ENCODE assay signal across 21 mouse cellular contexts in the genomic region with DNA sequence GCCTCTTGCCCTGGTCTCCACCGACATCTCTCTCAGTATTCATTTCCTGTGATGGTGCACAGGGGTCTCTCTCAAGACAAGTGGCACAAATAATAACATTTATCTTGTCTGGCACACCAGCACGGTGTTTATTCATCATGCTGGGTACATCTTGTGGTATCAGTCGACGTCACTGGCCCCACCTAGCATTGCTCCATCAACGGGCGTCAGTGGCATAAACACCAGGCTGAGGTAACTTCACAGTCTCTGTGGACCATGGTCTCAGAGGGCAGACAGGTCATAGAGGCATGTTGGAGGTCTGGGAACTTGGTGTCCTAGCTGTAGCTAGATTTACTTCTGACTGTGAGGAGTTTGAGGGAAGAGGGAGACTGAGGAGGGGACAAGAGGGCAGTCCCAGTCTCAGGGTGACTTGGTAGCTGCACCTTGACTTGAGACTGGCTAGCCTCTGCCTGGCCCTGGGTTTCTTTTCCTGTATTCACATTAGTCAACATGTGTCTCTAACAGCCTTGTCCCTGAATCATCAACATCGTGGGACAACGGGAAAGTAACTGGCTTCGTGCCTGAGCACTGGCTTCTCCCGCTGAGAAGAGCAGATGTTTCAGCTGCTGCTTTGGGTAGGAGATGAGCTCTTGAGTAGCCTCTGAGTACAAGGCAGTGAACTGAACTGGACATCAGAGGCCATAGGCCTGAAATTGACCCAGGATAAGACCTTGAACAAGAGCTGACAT. TPM values are rescaled to one million over a fixed set of nuclear protein-coding genes. Genes with fewer than 3 reads are reported as not detected.
DNase-seq lines count a peak whose midpoint lies in the region; ATAC-seq and TF ChIP-seq lines count a peak whose summit lies in the region.
"Had no signal": no experiment of that assay in that cellular context is flagged by ENCODE, and none has a peak within 500 bp of the region (broad histone marks: within the 10 kb centered on the region; RNA-seq: fewer than 3 reads in every experiment).

No protein-coding gene starts in this region.

- H3K36me3 ChIP-seq in liver, adult 2 months (ENCODE audit: control insufficient read depth, insufficient read depth, low read length) = no peaks in the 10 kb centered on the region
- H3K36me3 ChIP-seq in E14TG2a.4 (ENCODE audit: insufficient read depth, low read length) = no peaks in the 10 kb centered on the region
- H3K36me3 ChIP-seq: heart, embryonic 12.5 days; hindbrain, embryonic 13.5 days; intestine, embryonic 15.5 days; kidney, embryonic 15.5 days; liver, embryonic 13.5 days; midbrain, embryonic 13.5 days had no signal

- no peak overlapping the region; the same call in 1 of the 2 replicates for H3K4me3 ChIP-seq in liver, adult 2 months (ENCODE audit: insufficient read depth, low read depth, low read length)
- peak overlapping the region; percentile 32 for H3K4me3 ChIP-seq in E14TG2a.4 (replicated peaks; ENCODE audit: low read length)
- H3K4me3 ChIP-seq: heart, embryonic 12.5 days; hindbrain, embryonic 13.5 days; intestine, embryonic 15.5 days; kidney, embryonic 15.5 days; liver, embryonic 13.5 days; midbrain, embryonic 13.5 days had no signal

- H3K9me3 ChIP-seq in E14TG2a.4 (ENCODE audit: low read length) = no peaks in the 10 kb centered on the region
- H3K9me3 ChIP-seq: heart, embryonic 12.5 days; hindbrain, embryonic 13.5 days; intestine, embryonic 15.5 days; kidney, embryonic 15.5 days; liver, embryonic 13.5 days; midbrain, embryonic 13.5 days had no signal

- ATAC-seq in megakaryocyte progenitor cell, adult 5-6 weeks (replicated peaks; ENCODE audit: poor library complexity) = peak; percentile 41; the same call in 1 of the 2 replicates
- ATAC-seq: midbrain, embryonic 13.5 days; Patski had no signal

- TF ChIP-seq POLR2A in liver, adult 2 months (IDR thresholded peaks at IDR 0.05; ENCODE audit: extremely low read depth, insufficient read depth, low read length) = no peak

- 15% methylated on average over 10 of the region's 10 CpGs for WGBS in liver, adult 2 months

- no peaks in the 10 kb centered on the region for H3K27me3 ChIP-seq in liver, adult 2 months (ENCODE audit: control insufficient read depth, insufficient read depth, low read length)
- H3K27me3 ChIP-seq in E14TG2a.4 (ENCODE audit: insufficient read depth, low read length) = no peaks in the 10 kb centered on the region
- H3K27me3 ChIP-seq: heart, embryonic 12.5 days; intestine, embryonic 15.5 days; kidney, embryonic 15.5 days; liver, embryonic 13.5 days had no signal

- peak overlapping the region; percentile 67 for H3K9ac ChIP-seq in liver, adult 2 months (ENCODE audit: low read depth, low read length)
- H3K9ac ChIP-seq: heart, embryonic 12.5 days; hindbrain, embryonic 13.5 days; intestine, embryonic 15.5 days; kidney, embryonic 15.5 days; liver, embryonic 13.5 days; midbrain, embryonic 13.5 days had no signal

- peak; percentile 33 for DNase-seq in adrenal gland, postnatal 10 days
- DNase-seq in adrenal gland, adult 8-10 months = no peak
- peak; percentile 99 for DNase-seq in liver, adult 2 months (ENCODE audit: extremely low read depth, low read depth, low spot score)
- no peak for DNase-seq in liver
- no peak for DNase-seq in B cell, adult 2 months
- no peak for DNase-seq in embryo, embryonic 10 days (ENCODE audit: low spot score)
- DNase-seq: cerebellum, postnatal 14 days; gastrocnemius, postnatal 25 days; liver, embryonic 13.5 days had no signal

- peaks cover 30% of the 10 kb centered on the region for H3K4me1 ChIP-seq in liver, adult 2 months (ENCODE audit: control insufficient read depth, insufficient read depth, low read length)
- H3K4me1 ChIP-seq in E14TG2a.4 (replicated peaks; ENCODE audit: low read depth, low read length) = peaks cover 12% of the 10 kb centered on the region
- H3K4me1 ChIP-seq: hindbrain, embryonic 13.5 days; intestine, embryonic 15.5 days; kidney, embryonic 15.5 days; midbrain, embryonic 13.5 days had no signal

- no peaks in the 10 kb centered on the region for H3K79me2 ChIP-seq in liver, adult 2 months (ENCODE audit: control insufficient read depth, insufficient read depth, low read length)

- peak overlapping the region; percentile 97 for H3K27ac ChIP-seq in liver, adult 2 months (replicated peaks; ENCODE audit: insufficient read depth, low read depth, low read length)
- H3K27ac ChIP-seq: hindbrain, embryonic 13.5 days; intestine, embryonic 15.5 days; liver, embryonic 13.5 days; midbrain, embryonic 13.5 days had no signal

- TF ChIP-seq CTCF in liver, adult 2 months (IDR thresholded peaks at IDR 0.05; ENCODE audit: low read depth, low read length) = no peak
- TF ChIP-seq CTCF in E14TG2a.4 (conservative IDR thresholded peaks at IDR 0.05; ENCODE audit: low read length) = no peak

RNA-seq across cellular contexts. Expression of gene Apoa5, which starts 11.6 kb away (rescaled TPM):
- 10 to 100 TPM; 31.4 to 92.9 TPM for total RNA-seq in adrenal gland, postnatal 10 days (2021)
- under 1 TPM in 2 of 4 experiments, not detected in 2; 0.10 to 0.41 TPM for total RNA-seq in adrenal gland, adult 8-10 months (2022)
- total RNA-seq in liver, adult 2 months (2014; rRNA removed) = 771 and 1,014 TPM in 2 replicates
- polyA plus RNA-seq in liver, adult 2 months (2012; rRNA removed) = 2,298 and 3,079 TPM in 2 replicates
- total RNA-seq in megakaryocyte progenitor cell, adult 5-6 weeks (2015) = not detected in 2 replicates
- not detected in 2 replicates for total RNA-seq in megakaryocyte progenitor cell, adult 5-6 weeks (2017)
- total RNA-seq: gastrocnemius, postnatal 25 days; layer of hippocampus, postnatal 25 days; left cerebral cortex, postnatal 36 days had no signal
- polyA plus RNA-seq: forebrain, embryonic 11.5 days; heart, embryonic 12.5 days; hindbrain, embryonic 13.5 days; kidney, embryonic 15.5 days; midbrain, embryonic 13.5 days; neural tube, embryonic 11.5 days; Patski had no signal

RNA-seq across cellular contexts. Expression of gene Zpr1, which starts 16.0 kb away (rescaled TPM):
- total RNA-seq in adrenal gland, postnatal 10 days (2021) = 10 to 100 TPM; 28.9 to 35.5 TPM
- 10 to 100 TPM; 42.2 to 44.5 (median 42.9) TPM for total RNA-seq in adrenal gland, adult 8-10 months (2022)
- total RNA-seq in liver, adult 2 months (2014; rRNA removed) = 25.9 and 42.4 TPM in 2 replicates
- 19.5 and 23.0 TPM in 2 replicates for polyA plus RNA-seq in liver, adult 2 months (2012; rRNA removed)
- total RNA-seq in megakaryocyte progenitor cell, adult 5-6 weeks (2015) = 37.9 and 39.9 TPM in 2 replicates
- total RNA-seq in megakaryocyte progenitor cell, adult 5-6 weeks (2017) = 35.1 and 39.7 TPM in 2 replicates

RNA-seq across cellular contexts. Expression of gene Apoa4, which starts 16.3 kb away (rescaled TPM):
- 1 to 10 TPM; 2.9 to 8.5 TPM for total RNA-seq in adrenal gland, postnatal 10 days (2021)
- total RNA-seq in adrenal gland, adult 8-10 months (2022) = under 1 TPM in 1 of 4 experiments, not detected in 3; 0.16 TPM
- 187 and 323 TPM in 2 replicates for total RNA-seq in liver, adult 2 months (2014; rRNA removed)
- polyA plus RNA-seq in liver, adult 2 months (2012; rRNA removed) = 177 and 239 TPM in 2 replicates
- not detected in 2 replicates for total RNA-seq in megakaryocyte progenitor cell, adult 5-6 weeks (2015)
- total RNA-seq in megakaryocyte progenitor cell, adult 5-6 weeks (2017) = not detected in 2 replicates
- total RNA-seq: gastrocnemius, postnatal 25 days; layer of hippocampus, postnatal 25 days; left cerebral cortex, postnatal 36 days had no signal
- polyA plus RNA-seq: forebrain, embryonic 11.5 days; hindbrain, embryonic 13.5 days; kidney, embryonic 15.5 days; neural tube, embryonic 11.5 days; Patski had no signal

RNA-seq across cellular contexts. Expression of gene Apoc3, which starts 21.4 kb away (rescaled TPM):
- total RNA-seq in adrenal gland, postnatal 10 days (2021) = 10 to 100 TPM; 25.1 to 63.1 TPM
- 1 to 10 TPM in 3 of 4 experiments, not detected in 1; 1.5 to 4.7 (median 4.2) TPM for total RNA-seq in adrenal gland, adult 8-10 months (2022)
- 2,319 and 2,365 TPM in 2 replicates for total RNA-seq in liver, adult 2 months (2014; rRNA removed)
- polyA plus RNA-seq in liver, adult 2 months (2012; rRNA removed) = 8,710 and 9,739 TPM in 2 replicates
- total RNA-seq in megakaryocyte progenitor cell, adult 5-6 weeks (2015) = not detected in 2 replicates
- total RNA-seq in megakaryocyte progenitor cell, adult 5-6 weeks (2017) = not detected in 2 replicates
- polyA plus RNA-seq: forebrain, embryonic 11.5 days; heart, embryonic 12.5 days; hindbrain, embryonic 13.5 days; midbrain, embryonic 13.5 days; neural tube, embryonic 11.5 days; Patski had no signal

RNA-seq across cellular contexts. Expression of gene Bud13, which starts 26.0 kb away (rescaled TPM):
- total RNA-seq in adrenal gland, postnatal 10 days (2021) = 10 to 100 TPM in 1 of 2 experiments, 1 to 10 TPM in 1; 9.5 to 10.4 TPM
- total RNA-seq in adrenal gland, adult 8-10 months (2022) = 10 to 100 TPM; 10.4 to 14.9 (median 10.7) TPM
- 2.6 and 3.0 TPM in 2 replicates for total RNA-seq in liver, adult 2 months (2014; rRNA removed)
- 3.2 and 3.6 TPM in 2 replicates for polyA plus RNA-seq in liver, adult 2 months (2012; rRNA removed)
- 12.5 and 13.3 TPM in 2 replicates for total RNA-seq in megakaryocyte progenitor cell, adult 5-6 weeks (2015)
- 17.6 and 23.4 TPM in 2 replicates for total RNA-seq in megakaryocyte progenitor cell, adult 5-6 weeks (2017)

Comparison
In these comparisons a context has a peak if more than half of its experiments do, and no peak if none do; other contexts are left out.
1. DNase-seq: peak in adrenal gland, postnatal 10 days (single experiment) and liver, adult 2 months (single experiment); none in adrenal gland, adult 8-10 months (single experiment), liver (single experiment), B cell, adult 2 months (0 of 2) and embryo, embryonic 10 days (single experiment).
2. RNA of gene Apoa5, which starts 11.6 kb away (total RNA-seq): 771 to 1,014 TPM in liver, adult 2 months and 31.4 to 92.9 TPM in adrenal gland, postnatal 10 days; 0.10 to 0.41 TPM in adrenal gland, adult 8-10 months and not detected in megakaryocyte progenitor cell, adult 5-6 weeks; every median in the first group is over 10 times any median in the second.
3. RNA of gene Apoa4, which starts 16.3 kb away (total RNA-seq): 187 to 323 TPM in liver, adult 2 months; 2.9 to 8.5 TPM in adrenal gland, postnatal 10 days, 0.16 TPM in adrenal gland, adult 8-10 months and not detected in megakaryocyte progenitor cell, adult 5-6 weeks; every median in the first group is over 10 times any median in the second.